Mouse (Mus musculus) intestine, postnatal 0 days (tissue): ENCODE measurements around the gene Adck1. TPM values are rescaled to one million over a fixed set of nuclear protein-coding genes. Genes with fewer than 3 reads are reported as not detected.
"Not testable (repeated sequence)": the region's sequence is repeated elsewhere in the genome, so short reads cannot be mapped to it uniquely, and the experiment has no call there.

Experiments used
- ATAC-seq: fragments of 200-750 bp; cut with Nextera tagmentation; 2 replicates; pipeline ENCODE4 v1.8.0; 2017; ENCODE audit warnings: mild to moderate bottlenecking, moderate TSS enrichment, moderate library complexity
- H3K27ac ChIP-seq: fragments of 300-500 bp; sonication (generic); 2 replicates; pipeline ENCODE4 v1.5.1; 2014; ENCODE audit warnings: mild to moderate bottlenecking, low read depth, low read length, moderate library complexity
- H3K27me3 ChIP-seq: fragments of 300-500 bp; sonication (generic); replicated peaks from 2 replicates; pipeline ENCODE4 v1.6.1; 2014; ENCODE audit warnings: low read length, mixed read lengths; ENCODE audit not compliant: control insufficient read depth, insufficient read depth
- H3K36me3 ChIP-seq: fragments of 300-500 bp; sonication (generic); 2 replicates; pipeline ENCODE4 v1.6.1; 2014; ENCODE audit warnings: mild to moderate bottlenecking, moderate library complexity; ENCODE audit not compliant: control insufficient read depth, insufficient read depth
- H3K4me1 ChIP-seq: fragments of 300-500 bp; sonication (generic); replicated peaks from 2 replicates; pipeline ENCODE4 v1.6.1; 2014; ENCODE audit warnings: antibody characterized with exemption, low read length, mixed read lengths; ENCODE audit not compliant: control insufficient read depth, insufficient read depth
- H3K4me2 ChIP-seq: fragments of 300-500 bp; sonication (generic); replicated peaks from 2 replicates; pipeline ENCODE4 v1.6.1; 2014; ENCODE audit warnings: low read depth, mild to moderate bottlenecking, moderate library complexity
- H3K4me3 ChIP-seq: fragments of 300-500 bp; sonication (generic); 2 replicates; pipeline ENCODE4 v1.5.1; 2014; ENCODE audit warnings: low read depth, low read length
- H3K9ac ChIP-seq: fragments of 300-500 bp; sonication (generic); 2 replicates; pipeline ENCODE4 v1.6.1; 2014; ENCODE audit warnings: mild to moderate bottlenecking, low read depth, low read length
- H3K9me3 ChIP-seq: fragments of 300-500 bp; sonication (generic); 2 replicates; pipeline ENCODE4 v1.6.1; 2016; ENCODE audit warnings: mixed run types; ENCODE audit not compliant: control insufficient read depth
- CTCF ChIP-seq: sonication (generic); IDR thresholded peaks from 2 replicates; pipeline ENCODE4 v1.5.1; 2016; ENCODE audit warnings: low read depth, mild to moderate bottlenecking, control low read depth, antibody characterized with exemption, moderate library complexity
- WGBS: fragments of 180-500 bp; shearing (Covaris S2); extraction: QIAGEN DNeasy Blood & Tissue Kit; methylation state at CpG from one replicate; pipeline ENCODE4 v1.1.7; 2014; 5-methylcytosine and 5-hydroxymethylcytosine counted together
- polyA plus RNA-seq: library from polyadenylated mRNA; unstranded; fragments of >200 nt; fragmentation: Nextera tagmentation; extraction: Ambion mirVana; gene quantifications from 2 replicates; pipeline ENCODE4 v1.2.1, GENCODE M21; 2015

Adck1 gene
- 10.9 and 11.4 TPM in 2 replicates for polyA plus RNA-seq

DNA sequence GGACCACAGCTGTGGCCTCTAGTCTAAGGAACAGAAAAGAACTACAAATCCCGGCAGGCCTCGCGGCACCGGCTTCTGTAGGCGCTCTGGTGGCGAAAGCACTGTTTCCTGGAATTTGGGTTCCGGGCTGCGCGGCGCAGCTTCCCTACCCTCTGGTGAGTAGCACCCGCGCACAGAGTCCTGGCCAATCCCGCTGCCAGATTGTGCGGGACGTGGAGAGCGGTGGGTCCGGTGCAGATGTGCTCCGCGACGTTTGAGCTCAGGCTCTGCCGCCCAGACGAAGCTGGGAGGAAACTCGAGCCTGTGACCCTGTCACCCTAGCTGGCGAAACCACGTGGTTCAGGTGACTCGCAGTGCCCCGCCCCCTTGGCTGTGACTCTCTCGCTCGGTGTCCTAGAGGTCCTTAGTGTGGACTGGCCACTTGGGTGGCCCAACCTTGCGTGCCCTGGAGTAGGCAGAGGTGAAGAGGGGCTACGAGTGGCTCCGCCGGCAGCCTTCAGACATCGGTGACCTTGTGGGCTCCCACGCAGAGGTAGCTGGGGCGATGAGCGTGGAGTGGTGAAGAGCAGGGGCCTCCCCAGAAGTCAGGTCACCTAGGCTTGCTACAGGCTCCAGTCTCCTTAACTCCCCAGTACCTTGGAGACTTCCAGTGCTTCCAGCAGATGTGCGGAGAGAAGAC is at the start of gene Adck1:
Adck1 (plus strand) TSS at position 114 of the 679 bp plus-strand sequence.
- peak within 1 kb of the TSS; percentile 71 for H3K27ac ChIP-seq
- no peaks in the 10 kb centered on the region for H3K36me3 ChIP-seq
- under 1% methylated on average over 38 of the region's 38 CpGs for WGBS
- peak; percentile 99 for ATAC-seq
- H3K4me2 ChIP-seq: peak within 1 kb of the TSS; percentile 92
- H3K9me3 ChIP-seq: no peaks in the 10 kb centered on the region
- TF ChIP-seq CTCF: no peak
- H3K9ac ChIP-seq: peak within 1 kb of the TSS; percentile 66
- H3K4me3 ChIP-seq: peak within 1 kb of the TSS; percentile 79
- H3K4me1 ChIP-seq: no peaks in the 10 kb centered on the region
- no peaks in the 10 kb centered on the region for H3K27me3 ChIP-seq

DNA sequence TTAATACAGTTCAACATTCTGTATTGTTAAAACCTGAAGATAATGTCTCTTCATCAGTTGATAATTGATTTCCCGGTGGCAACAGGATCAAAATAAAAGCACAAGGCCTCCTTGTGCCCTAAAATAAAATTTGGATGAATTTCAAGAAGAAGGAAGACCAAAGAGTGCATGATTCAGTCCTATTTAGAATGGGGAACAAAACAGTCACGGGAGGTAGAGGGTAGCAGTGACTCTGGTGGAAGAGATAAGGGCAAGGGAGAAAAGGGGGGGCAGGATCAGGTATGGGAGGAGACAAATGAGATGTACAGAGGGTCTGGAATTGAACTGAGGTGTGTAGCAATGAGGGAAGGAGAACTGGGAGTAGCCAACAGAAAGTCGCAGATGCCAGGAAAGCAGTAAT is 45.8 kb upstream of the Adck1 start:
- H3K9ac ChIP-seq: no peak overlapping the region
- WGBS: 75% methylated on average over 3 of the region's 3 CpGs
- no peak for ATAC-seq
- no peak overlapping the region for H3K4me3 ChIP-seq
- H3K9me3 ChIP-seq: no peaks in the 10 kb centered on the region
- no peaks in the 10 kb centered on the region for H3K27me3 ChIP-seq
- no peak for TF ChIP-seq CTCF
- H3K4me2 ChIP-seq: no peak overlapping the region
- H3K4me1 ChIP-seq: no peaks in the 10 kb centered on the region
- no peak overlapping the region for H3K27ac ChIP-seq
- H3K36me3 ChIP-seq: no peaks in the 10 kb centered on the region

DNA sequence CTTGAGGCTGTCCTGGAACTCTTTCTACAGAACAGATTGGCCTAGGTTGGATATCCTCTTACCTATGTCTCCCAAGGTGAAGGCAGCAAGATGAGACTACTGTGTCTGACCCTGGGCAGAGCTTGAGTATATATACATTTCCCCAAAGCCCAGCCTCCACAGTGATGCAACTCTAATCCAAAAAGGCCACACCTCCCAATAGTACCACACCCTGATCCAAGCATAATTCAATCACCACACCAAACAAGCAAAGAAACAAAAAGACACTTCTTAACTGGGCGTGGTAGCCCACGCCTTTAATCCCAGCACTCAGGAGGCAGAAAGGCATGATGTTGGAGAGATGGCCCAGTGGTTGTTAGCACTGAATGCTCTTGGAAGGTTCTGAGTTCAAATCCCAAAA is 36.4 kb upstream of the Adck1 start, which contains the start of gene Gm5039:
Gm5039 (minus strand) TSS at position 101 of the 400 bp plus-strand sequence.
- H3K9me3 ChIP-seq, H3K9ac ChIP-seq, H3K36me3 ChIP-seq, H3K27me3 ChIP-seq, H3K4me3 ChIP-seq, H3K27ac ChIP-seq, ATAC-seq, H3K4me2 ChIP-seq, H3K4me1 ChIP-seq: not testable (repeated sequence)
- WGBS: 89% methylated on average over 2 of the region's 2 CpGs

DNA sequence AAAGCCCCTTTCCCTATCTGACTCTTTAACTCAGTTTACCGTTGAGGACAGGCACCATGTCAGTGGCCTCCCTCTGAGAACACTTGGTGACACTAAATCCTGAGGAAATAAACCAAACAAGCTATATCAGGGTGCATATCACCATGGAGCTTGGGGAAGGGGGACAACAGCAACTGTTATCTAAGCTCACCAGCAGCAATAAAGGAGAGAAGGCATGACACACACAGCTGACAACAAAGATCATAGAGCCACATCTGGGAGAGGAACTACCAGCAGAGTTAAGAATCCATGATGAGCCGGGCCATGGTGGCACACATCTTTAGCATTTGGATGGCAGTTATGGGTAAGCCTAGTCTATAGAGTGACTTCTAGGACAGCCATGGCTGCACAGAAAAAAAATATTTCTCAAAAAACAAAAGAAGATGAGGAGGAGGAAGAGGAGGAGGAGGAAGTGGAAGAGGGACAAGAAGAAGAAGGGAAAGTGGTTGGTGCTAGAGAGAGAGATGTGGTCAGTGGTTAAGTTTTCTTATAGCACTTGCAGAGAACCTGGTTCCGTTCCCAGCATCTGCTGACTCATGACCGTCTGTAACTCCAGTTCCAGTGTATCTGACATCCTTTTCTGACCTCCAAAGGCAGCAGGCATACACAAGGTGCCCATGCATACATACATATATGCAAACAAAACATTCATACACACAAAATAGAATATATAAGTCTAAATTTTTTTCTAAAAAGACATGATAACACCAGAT is 23.5 kb upstream of the Adck1 start:
- 64% methylated on average over 4 of the region's 4 CpGs for WGBS

DNA sequence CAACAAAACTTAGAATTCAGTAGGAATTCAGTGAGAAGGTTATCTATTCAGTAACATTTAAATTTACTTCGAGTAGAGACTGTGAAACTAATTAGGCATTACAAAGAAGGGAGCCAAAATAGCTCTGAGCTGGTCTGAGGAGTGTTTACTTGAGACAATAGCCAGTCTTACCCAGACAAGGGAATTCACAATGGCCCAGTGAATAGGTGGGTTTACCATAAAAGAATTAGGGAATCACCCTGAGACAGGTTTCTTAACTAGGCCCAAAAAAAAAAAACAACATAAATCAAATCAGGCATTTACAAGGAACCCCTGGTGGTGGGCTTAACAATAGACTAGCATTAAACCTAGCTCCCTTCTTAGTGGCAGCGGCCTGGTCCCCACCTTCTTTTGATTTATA is 19.1 kb upstream of the Adck1 start:
- H3K9ac ChIP-seq, H3K4me1 ChIP-seq, H3K9me3 ChIP-seq, H3K4me2 ChIP-seq, H3K27me3 ChIP-seq, H3K36me3 ChIP-seq, H3K4me3 ChIP-seq, H3K27ac ChIP-seq, ATAC-seq: not testable (repeated sequence)
- 56% methylated on average over 2 of the region's 2 CpGs for WGBS

More for the DNA sequence above, 23.5 kb upstream of the Adck1 start:
- H3K36me3 ChIP-seq, H3K4me1 ChIP-seq, H3K4me2 ChIP-seq, H3K9me3 ChIP-seq, H3K9ac ChIP-seq, ATAC-seq, H3K27ac ChIP-seq, H3K4me3 ChIP-seq, H3K27me3 ChIP-seq: not testable (repeated sequence)

DNA sequence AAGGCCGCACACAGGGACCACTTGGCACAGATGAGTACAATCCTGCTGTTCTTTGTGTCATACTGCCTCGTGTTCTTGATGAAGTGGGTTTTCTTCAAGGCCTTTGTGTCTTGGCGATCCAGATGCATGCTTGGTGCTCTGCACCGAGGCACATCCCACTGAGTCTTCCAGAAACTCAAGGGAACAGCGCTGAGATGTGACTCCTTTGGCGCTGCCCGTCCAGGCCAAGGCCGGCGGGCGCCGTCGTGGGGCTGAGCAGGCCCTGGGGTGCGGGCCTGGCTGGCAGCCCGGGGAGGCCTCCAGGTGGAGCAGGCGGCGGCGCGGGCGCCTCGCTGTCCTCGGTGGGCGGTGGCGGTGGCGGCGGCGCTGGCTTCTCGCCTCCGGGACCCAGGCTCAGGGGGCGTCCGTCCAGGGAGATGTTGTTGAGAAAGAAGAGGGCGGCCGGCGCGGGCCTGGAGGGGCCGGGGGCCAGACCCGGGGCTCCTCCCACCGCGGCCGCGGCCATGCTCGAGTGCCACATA is 6.1 kb upstream of the Adck1 start:
- peak overlapping the region; percentile 60 for H3K4me2 ChIP-seq
- WGBS: 31% methylated on average over 33 of the region's 41 CpGs
- no peak for ATAC-seq
- H3K9ac ChIP-seq: peak overlapping the region; percentile 11; the same call in 1 of the 2 replicates
- no peaks in the 10 kb centered on the region for H3K9me3 ChIP-seq
- TF ChIP-seq CTCF: no peak
- no peaks in the 10 kb centered on the region for H3K36me3 ChIP-seq
- no peaks in the 10 kb centered on the region for H3K4me1 ChIP-seq
- H3K27me3 ChIP-seq: no peaks in the 10 kb centered on the region
- no peak overlapping the region for H3K27ac ChIP-seq
- H3K4me3 ChIP-seq: peak overlapping the region; percentile 17; the same call in 1 of the 2 replicates
